Mouse (Mus musculus) liver, adult 2 months (tissue): ENCODE measurements around the gene Foxp1.

ENCODE experiments used
- CTCF ChIP-seq: fragments of 200-500 bp; IDR thresholded peaks from 2 replicates; pipeline ENCODE4 v1.5.1; 2011; ENCODE audit warnings: low read depth, low read length, control low read depth
- POLR2A ChIP-seq: fragments of 200-500 bp; IDR thresholded peaks from 2 replicates; pipeline ENCODE4 v1.6.1; 2011; ENCODE audit warnings: low read length, control low read depth; ENCODE audit not compliant: insufficient read depth; ENCODE audit errors: extremely low read depth

DNA sequence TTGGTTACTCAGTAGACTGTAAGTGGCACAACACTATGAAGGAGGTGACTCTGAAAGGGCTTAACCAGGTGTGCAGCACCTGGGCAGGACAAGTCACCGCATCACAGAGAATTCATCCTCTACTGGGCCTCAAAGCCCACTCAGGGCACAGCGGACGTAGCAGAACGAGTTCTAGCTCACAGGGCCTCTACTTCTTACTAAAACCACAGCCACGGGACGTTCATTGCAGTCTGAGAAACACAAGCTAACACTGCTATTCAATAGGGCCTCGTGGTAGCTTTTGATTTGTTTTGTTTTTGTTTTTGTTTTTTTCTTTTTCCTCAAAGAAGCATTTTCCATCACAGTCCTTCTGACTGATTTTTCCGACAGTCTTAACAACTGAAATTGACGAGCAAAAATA, 89.5 kb downstream of the Foxp1 start:
- TF ChIP-seq CTCF = no peak
- TF ChIP-seq POLR2A = no peak
